Mouse (Mus musculus): ENCODE results near the gene Csmd2. TPM values are rescaled to one million over a fixed set of nuclear protein-coding genes. Genes with fewer than 3 reads are reported as not detected.

Gene Csmd2
- polyA plus RNA-seq, 1 experiment from 2014 or later, result 0.32 TPM

GRCm38 (mm10) chr4:128615761-128616160, 628.1 kb downstream of the Csmd2 start:
- Histone ChIP-seq H3K9me3 (replicated peaks; ENCODE audit: control insufficient read depth, low read length) (no peaks in the 10 kb centered on the region), H3K36me3 (ENCODE audit: control insufficient read depth, insufficient read depth, low read length) (no peaks in the 10 kb centered on the region), H3K27ac (ENCODE audit: low read length) (no peak overlapping the region), H3K4me2 (ENCODE audit: low read depth, low read length) (no peak overlapping the region), H3K27me3 (ENCODE audit: control insufficient read depth, insufficient read depth, low read length) (no peaks in the 10 kb centered on the region), H3K9ac (ENCODE audit: low read length) (no peak overlapping the region), H3K4me3 (replicated peaks; ENCODE audit: low read length) (no peak overlapping the region), H3K4me1 (ENCODE audit: control insufficient read depth, insufficient read depth, low read length) (peaks cover 11% of the 10 kb centered on the region; the same call in 1 of the 2 replicates)
- WGBS, result 92% methylated on average over 14 of the region's 14 CpGs
- no peak for ATAC-seq (ENCODE audit: insufficient read depth, low FRiP score)

Other genes with a start within 250 kb of the Csmd2 start
- not detected in 2 replicates for gene CK137956, start 16.9 kb upstream of the Csmd2 start, polyA plus RNA-seq (2015; fragmentation: Nextera tagmentation; extraction: Ambion mirVana)

All from stomach, embryonic 16.5 days (tissue).